Mouse (Mus musculus): ENCODE data around the gene Pcsk6.

- TF ChIP-seq POLR2A (IDR thresholded peaks at IDR 0.05; ENCODE audit: borderline replicate concordance, extremely low read depth, low read depth, low read length) (no peak), CTCF (IDR thresholded peaks at IDR 0.05; ENCODE audit: insufficient read depth, low read length) (no peak)
These were observed 10.3 kb downstream of the Pcsk6 start for GRCm38 (mm10) chr7:65871851-65872250.
